Mouse (Mus musculus) spleen, embryonic (tissue): ENCODE data around the gene Frrs1l.

ENCODE experiments used
- CTCF ChIA-PET: fragments of 350-600 bp; sonication (Branson Sonifier 250); formaldehyde crosslinking; loops from one replicate; lab custom pipeline; 2022; lab: Charles Lee

Frrs1l gene

GRCm38 (mm10) chr4:56990215-56990584, at the start of gene Frrs1l:
Gene Frrs1l, minus strand, starts transcription at chr4:56990391.
- CTCF ChIA-PET, result no interaction called here

GRCm38 (mm10) chr4:57039127-57040031, 49.2 kb upstream of the Frrs1l start:
- CTCF ChIA-PET, result no interaction called here

- CTCF ChIA-PET, result no interaction called here
These were observed 47.4 kb upstream of the Frrs1l start for GRCm38 (mm10) chr4:57037554-57037953.

GRCm38 (mm10) chr4:57034169-57034568, 44.0 kb upstream of the Frrs1l start:
- CTCF ChIA-PET, result interaction anchor here (0.7 kb wide), 1 partner anchor 933 kb away, joined by 6 read pairs; no protein-coding TSS in a partner anchor

GRCm38 (mm10) chr4:57031440-57031839, 41.2 kb upstream of the Frrs1l start:
- CTCF ChIA-PET, result no interaction called here

- CTCF ChIA-PET, result no interaction called here
These were observed 37.8 kb upstream of the Frrs1l start for GRCm38 (mm10) chr4:57027954-57028353.

- CTCF ChIA-PET, result interaction anchor here (1.6 kb wide), 1 partner anchor 42 kb away, joined by 4 read pairs; no protein-coding TSS in a partner anchor
These were observed 33.3 kb upstream of the Frrs1l start for GRCm38 (mm10) chr4:57023527-57023926.

GRCm38 (mm10) chr4:57021288-57021687, 31.1 kb upstream of the Frrs1l start:
- CTCF ChIA-PET, result interaction anchor here (0.5 to 0.6 kb wide), 2 partner anchors 218 to 1035 kb away, joined by 3 to 4 read pairs; no protein-coding TSS in a partner anchor

- CTCF ChIA-PET, result interaction anchor here (0.5 to 1.1 kb wide), 4 partner anchors 15 to 163 kb away, joined by 3 to 10 read pairs (median 3); no protein-coding TSS in a partner anchor
These were observed 27.0 kb upstream of the Frrs1l start for GRCm38 (mm10) chr4:57017229-57017628.

GRCm38 (mm10) chr4:57016366-57017171, 26.4 kb upstream of the Frrs1l start:
- CTCF ChIA-PET, result interaction anchor here (0.5 to 1.1 kb wide), 5 partner anchors 14 to 159 kb away, joined by 3 to 10 read pairs (median 3); no protein-coding TSS in a partner anchor

- CTCF ChIA-PET, result no interaction called here
These were observed 24.8 kb upstream of the Frrs1l start for GRCm38 (mm10) chr4:57015032-57015431.

GRCm38 (mm10) chr4:57011454-57012046, 21.4 kb upstream of the Frrs1l start:
- CTCF ChIA-PET, result interaction anchor here (0.7 kb wide), 1 partner anchor 24 kb away, joined by 3 read pairs; no protein-coding TSS in a partner anchor

- CTCF ChIA-PET, result no interaction called here
These were observed 20.7 kb upstream of the Frrs1l start for GRCm38 (mm10) chr4:57010919-57011318.

GRCm38 (mm10) chr4:57010425-57010824, 20.2 kb upstream of the Frrs1l start:
- CTCF ChIA-PET, result no interaction called here

GRCm38 (mm10) chr4:57007717-57008116, 17.5 kb upstream of the Frrs1l start:
- CTCF ChIA-PET, result no interaction called here

- CTCF ChIA-PET, result no interaction called here
These were observed 14.8 kb upstream of the Frrs1l start for GRCm38 (mm10) chr4:57005011-57005410.

GRCm38 (mm10) chr4:57003886-57004285, 13.7 kb upstream of the Frrs1l start:
- CTCF ChIA-PET, result no interaction called here

- CTCF ChIA-PET, result no interaction called here
These were observed 12.6 kb upstream of the Frrs1l start for GRCm38 (mm10) chr4:57002751-57003150.

GRCm38 (mm10) chr4:57001437-57001836, 11.2 kb upstream of the Frrs1l start:
- CTCF ChIA-PET, result no interaction called here

GRCm38 (mm10) chr4:56993331-56993730, 3.1 kb upstream of the Frrs1l start:
- CTCF ChIA-PET, result no interaction called here

GRCm38 (mm10) chr4:56991951-56992350, 1.8 kb upstream of the Frrs1l start:
- CTCF ChIA-PET, result no interaction called here
